Mouse (Mus musculus): ENCODE data around the gene Tgm7. TPM values are rescaled to one million over a fixed set of nuclear protein-coding genes. Genes with fewer than 3 reads are reported as not detected.
A peak's percentile ranks its signal among the peaks of the same experiment; 100 is the strongest.

The Tgm7 gene
- total and polyA plus RNA-seq, 3 experiments: not detected

DNA sequence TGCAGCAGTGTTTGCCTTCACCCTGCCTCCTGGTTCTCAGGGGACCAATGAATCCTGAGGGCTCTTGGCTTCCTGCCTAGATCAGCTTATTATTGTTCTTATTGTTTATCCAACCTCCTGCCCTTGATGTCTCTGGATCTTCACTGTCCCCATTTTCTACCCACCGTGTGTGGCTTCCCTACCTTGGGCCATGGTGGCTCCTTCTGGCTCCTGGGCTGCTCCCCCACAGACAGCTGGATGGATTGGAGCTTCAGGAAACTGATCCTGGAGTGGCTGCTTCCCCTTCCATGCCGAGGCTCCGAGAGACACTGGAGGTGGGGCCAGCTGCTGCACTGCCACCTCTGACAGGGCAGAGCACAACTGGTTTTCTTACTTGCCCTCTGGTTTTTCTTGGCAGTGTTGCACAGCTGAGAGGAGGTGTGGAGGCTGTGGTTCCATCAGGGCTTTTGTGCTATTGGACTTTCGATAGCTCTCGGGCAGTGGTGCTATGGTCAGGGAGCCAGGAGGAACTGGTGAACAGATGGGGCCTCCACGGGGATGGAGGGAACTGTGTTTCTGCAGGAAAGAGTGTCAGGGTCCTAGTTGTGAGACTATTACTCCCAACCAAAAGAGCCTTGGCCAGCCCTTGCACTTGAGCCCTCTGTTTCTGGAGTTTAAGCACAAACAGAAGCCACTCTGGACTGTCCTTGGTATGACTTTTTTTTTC lies 24.0 kb downstream of the Tgm7 start, which contains the start of gene Tgm5:
TSS of gene Tgm5 (minus strand) at position 362 of the 706 bp plus-strand sequence.
- Histone ChIP-seq H3K4me2 (ENCODE audit: insufficient read depth, low read depth, poor library complexity, severe bottlenecking) (0 out of 2 replicates have a peak within 1 kb of the TSS, but pooled peaks have one; percentile 23), H3K79me2 (replicated peaks; ENCODE audit: control insufficient read depth, extremely low read depth, insufficient read depth, poor library complexity, severe bottlenecking) (no peaks in the 10 kb centered on the region), H3K4me3 (replicated peaks in 1 of 3; ENCODE audit: low read depth in 2 of 3, low read length in 2 of 3, poor library complexity in 1 of 3) (no peak within 1 kb of the TSS), H3K4me1 (ENCODE audit: control insufficient read depth in 1 of 2, insufficient read depth in 2 of 2) (peaks cover 4 to 8% of the 10 kb centered on the region in 2 experiments; a peak in 2 of 4 replicates), H3K27ac (ENCODE audit: insufficient read depth, low read depth) (no peak within 1 kb of the TSS), H3K9me3 (replicated peaks; ENCODE audit: low read length) (no peaks in the 10 kb centered on the region), H3K9ac (ENCODE audit: insufficient read depth, low read depth) (no peak within 1 kb of the TSS), H3K27me3 (replicated peaks) (peaks cover 19% of the 10 kb centered on the region), H3K36me3 (replicated peaks in 1 of 2; ENCODE audit: control insufficient read depth in 1 of 2, insufficient read depth in 1 of 2, low read length in 1 of 2) (no peaks in the 10 kb centered on the region)
- dilution Hi-C loops (cut with MboI; ENCODE audit: extremely low pct_ligation_motif_present, extremely low pct_unique_long_range_greater_than_20kb, low sequenced_read_pairs): no loop called here
- TF ChIP-seq HCFC1 (IDR thresholded peaks at IDR 0.05; ENCODE audit: low read depth, low read length) (no peak), JUND (conservative IDR thresholded peaks at IDR 0.05; ENCODE audit: low read depth, low read length) (no peak), ZKSCAN1 (IDR thresholded peaks at IDR 0.05; ENCODE audit: borderline replicate concordance, low read depth, low read length) (no peak), PAX5 (IDR thresholded peaks at IDR 0.05; ENCODE audit: low read length) (no peak), ETS1 (conservative IDR thresholded peaks at IDR 0.05; ENCODE audit: low read depth, low read length) (no peak), ZNF384 (IDR thresholded peaks at IDR 0.05; ENCODE audit: low read depth, low read length) (no peak), CTCF (conservative IDR thresholded peaks at IDR 0.05 in 1 of 2, IDR thresholded peaks at IDR 0.05 in 1 of 2; ENCODE audit: low read depth in 2 of 2, low read length in 2 of 2) (no peak), MXI1 (IDR thresholded peaks at IDR 0.05; ENCODE audit: low read depth, low read length) (no peak), MAFK (IDR thresholded peaks at IDR 0.05; ENCODE audit: insufficient replicate concordance, low read length) (no peak)
- DNase-seq (ENCODE audit: extremely low read depth): no peak
- in situ Hi-C loops (cut with MboI; ENCODE audit: low pct_ligation_motif_present, low pct_unique_long_range_greater_than_20kb, low sequenced_read_pairs): no loop called here

DNA sequence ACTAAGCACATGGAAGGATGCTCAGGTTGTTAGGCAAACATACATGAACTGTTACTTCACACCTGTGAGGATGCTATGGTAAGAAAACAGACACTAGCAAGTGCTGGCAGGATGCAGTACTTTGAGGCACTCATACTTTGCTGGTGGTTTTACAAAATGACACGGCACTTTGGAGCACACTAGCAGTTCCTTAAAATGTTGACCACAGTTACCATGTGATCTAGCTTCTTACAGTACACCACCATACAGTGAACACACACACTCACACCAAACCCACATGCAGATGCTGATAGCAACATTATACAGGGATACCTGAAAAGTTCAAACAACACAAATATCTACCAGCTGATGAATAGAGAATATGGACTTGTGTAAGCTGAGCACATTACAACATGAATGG lies 27.0 kb downstream of the Tgm7 start:
- no peak for TF ChIP-seq ETS1 (conservative IDR thresholded peaks at IDR 0.05; ENCODE audit: low read depth, low read length)
- no peak for TF ChIP-seq E2F4 (IDR thresholded peaks at IDR 0.05; ENCODE audit: insufficient replicate concordance, low read depth, low read length)
- no peak for TF ChIP-seq KAT2A (IDR thresholded peaks at IDR 0.05; ENCODE audit: insufficient replicate concordance, low read length)
- TF ChIP-seq EP300 (IDR thresholded peaks at IDR 0.05; ENCODE audit: low read length): no peak
- TF ChIP-seq CHD2 (IDR thresholded peaks at IDR 0.05; ENCODE audit: low read length): no peak
- TF ChIP-seq MAX (IDR thresholded peaks at IDR 0.05; ENCODE audit: low read length): no peak
- TF ChIP-seq USF1 (IDR thresholded peaks at IDR 0.05; ENCODE audit: low read depth, low read length): no peak
- no peak for TF ChIP-seq TBP (conservative IDR thresholded peaks at IDR 0.05; ENCODE audit: low read depth, low read length)
- TF ChIP-seq UBTF (IDR thresholded peaks at IDR 0.05; ENCODE audit: low read depth, low read length): no peak
- TF ChIP-seq ZNF384 (IDR thresholded peaks at IDR 0.05; ENCODE audit: low read depth, low read length): no peak
- TF ChIP-seq IRF4 (IDR thresholded peaks at IDR 0.05; ENCODE audit: low read depth, low read length): no peak
- TF ChIP-seq POLR2A (IDR thresholded peaks at IDR 0.05; ENCODE audit: low read depth, low read length): no peak
- TF ChIP-seq BHLHE40 (IDR thresholded peaks at IDR 0.05; ENCODE audit: low read depth, low read length): no peak
- TF ChIP-seq MEF2A (IDR thresholded peaks at IDR 0.05; ENCODE audit: borderline replicate concordance, low read depth, low read length): no peak
- TF ChIP-seq CHD1 (IDR thresholded peaks at IDR 0.05; ENCODE audit: low read depth, low read length): no peak
- no peak for TF ChIP-seq RAD21 (IDR thresholded peaks at IDR 0.05; ENCODE audit: low read depth, low read length)
- TF ChIP-seq SMC3 (IDR thresholded peaks at IDR 0.05; ENCODE audit: low read depth, low read length): no peak
- no peak for TF ChIP-seq HCFC1 (IDR thresholded peaks at IDR 0.05; ENCODE audit: low read depth, low read length)
- no peak for TF ChIP-seq JUND (conservative IDR thresholded peaks at IDR 0.05; ENCODE audit: low read depth, low read length)
- no peak for TF ChIP-seq CTCF (conservative IDR thresholded peaks at IDR 0.05 in 1 of 2, IDR thresholded peaks at IDR 0.05 in 1 of 2; ENCODE audit: low read depth in 2 of 2, low read length in 2 of 2)
- no peak overlapping the region for H3K4me2 ChIP-seq (ENCODE audit: insufficient read depth, low read depth, poor library complexity, severe bottlenecking)
- no peaks in the 10 kb centered on the region for H3K79me2 ChIP-seq (replicated peaks; ENCODE audit: control insufficient read depth, extremely low read depth, insufficient read depth, poor library complexity, severe bottlenecking)
- in situ Hi-C loops (cut with MboI; ENCODE audit: low pct_ligation_motif_present, low pct_unique_long_range_greater_than_20kb, low sequenced_read_pairs) (no loop called here), dilution Hi-C loops (cut with MboI; ENCODE audit: extremely low pct_ligation_motif_present, extremely low pct_unique_long_range_greater_than_20kb, low sequenced_read_pairs) (no loop called here)
- no peak overlapping the region for H3K9ac ChIP-seq (ENCODE audit: insufficient read depth, low read depth)
- H3K4me1 ChIP-seq (ENCODE audit: control insufficient read depth in 1 of 2, insufficient read depth in 2 of 2): peaks cover 4 to 8% of the 10 kb centered on the region in 2 experiments; a peak in 2 of 4 replicates
- H3K27me3 ChIP-seq (replicated peaks): peaks cover 14% of the 10 kb centered on the region
- peak; percentile 40 for DNase-seq (ENCODE audit: extremely low read depth)
- no peak overlapping the region for H3K4me3 ChIP-seq (replicated peaks in 1 of 3; ENCODE audit: low read depth in 2 of 3, low read length in 2 of 3, poor library complexity in 1 of 3)
- no peak overlapping the region for H3K27ac ChIP-seq (ENCODE audit: insufficient read depth, low read depth)
- no peaks in the 10 kb centered on the region for H3K36me3 ChIP-seq (replicated peaks in 1 of 2; ENCODE audit: control insufficient read depth in 1 of 2, insufficient read depth in 1 of 2, low read length in 1 of 2)
- no peaks in the 10 kb centered on the region for H3K9me3 ChIP-seq (replicated peaks; ENCODE audit: low read length)
